ENCODE assay signal across 42 mouse cellular contexts in genomic region chr12:104185046-104185445, GRCm38 (mm10). TPM values are rescaled to one million over a fixed set of nuclear protein-coding genes. Genes with fewer than 3 reads are reported as not detected.
"Had no signal": no experiment of that assay in that cellular context is flagged by ENCODE, and none has a peak within 500 bp of the region (broad histone marks: within the 10 kb centered on the region; RNA-seq: fewer than 3 reads in every experiment).

No protein-coding gene starts in this region.

- H3K27ac ChIP-seq: gastrocnemius, adult 2 months; heart, embryonic 13.5 days; heart, embryonic 15.5 days; hindbrain, embryonic 10.5 days; hindbrain, embryonic 12.5 days; hindbrain, embryonic 14.5 days; intestine, embryonic 15.5 days; limb, embryonic 13.5 days; limb, embryonic 15.5 days; liver, embryonic 13.5 days; liver, embryonic 15.5 days had no signal

- H3K4me3 ChIP-seq: gastrocnemius, adult 2 months; heart, embryonic 13.5 days; heart, embryonic 15.5 days; hindbrain, embryonic 10.5 days; hindbrain, embryonic 12.5 days; intestine, embryonic 15.5 days; limb, embryonic 13.5 days; limb, embryonic 15.5 days; liver, embryonic 13.5 days; liver, embryonic 15.5 days had no signal

- H3K4me1 ChIP-seq: heart, embryonic 13.5 days; heart, embryonic 15.5 days; hindbrain, embryonic 10.5 days; hindbrain, embryonic 12.5 days; intestine, embryonic 15.5 days; limb, embryonic 13.5 days; limb, embryonic 15.5 days; liver, embryonic 13.5 days; liver, embryonic 15.5 days had no signal

- H3K9ac ChIP-seq: heart, embryonic 13.5 days; heart, embryonic 15.5 days; hindbrain, embryonic 12.5 days; hindbrain, embryonic 14.5 days; intestine, embryonic 15.5 days; limb, embryonic 13.5 days; limb, embryonic 15.5 days; liver, embryonic 13.5 days; liver, embryonic 15.5 days had no signal

- H3K9me3 ChIP-seq: heart, embryonic 13.5 days; heart, embryonic 15.5 days; hindbrain, embryonic 10.5 days; hindbrain, embryonic 12.5 days; intestine, embryonic 15.5 days; limb, embryonic 13.5 days; limb, embryonic 15.5 days; liver, embryonic 13.5 days; liver, embryonic 15.5 days had no signal

- H3K4me2 ChIP-seq: heart, embryonic 11.5 days; heart, embryonic 13.5 days; heart, embryonic 15.5 days; hindbrain, embryonic 12.5 days; hindbrain, embryonic 14.5 days; intestine, embryonic 15.5 days; limb, embryonic 13.5 days; limb, embryonic 15.5 days; liver, embryonic 11.5 days; liver, embryonic 13.5 days; liver, embryonic 15.5 days had no signal

- H3K27me3 ChIP-seq: hindbrain, embryonic 12.5 days; intestine, embryonic 15.5 days; limb, embryonic 13.5 days; limb, embryonic 15.5 days; liver, embryonic 13.5 days; liver, embryonic 15.5 days had no signal

- DNase-seq: gastrocnemius, adult 2 months; gastrocnemius, postnatal 10 days; gastrocnemius, postnatal 25 days; heart, postnatal 14 days; heart, postnatal 4 days; kidney, adult 18-20 months; kidney, adult 8-10 months; kidney, postnatal 14 days; kidney, postnatal 36 days; layer of hippocampus, adult 9-11 months; layer of hippocampus, postnatal 36 days; left cerebral cortex, postnatal 4 days; liver, embryonic 13.5 days had no signal

- H3K36me3 ChIP-seq: heart, embryonic 13.5 days; heart, embryonic 15.5 days; hindbrain, embryonic 10.5 days; hindbrain, embryonic 12.5 days; intestine, embryonic 15.5 days; limb, embryonic 13.5 days; limb, embryonic 15.5 days; liver, embryonic 13.5 days; liver, embryonic 15.5 days had no signal

- ATAC-seq: hindbrain, embryonic 16.5 days; inflammation-experienced regulatory T-cells, adult 6 months; intestine, postnatal 0 days had no signal

RNA-seq across cellular contexts. Expression of gene Serpina3f, which starts 29.3 kb away (rescaled TPM):
- total RNA-seq: gastrocnemius, adult 2 months; gastrocnemius, postnatal 25 days; gastrocnemius, postnatal 4 days; heart, adult 8-10 months; heart, postnatal 4 days; layer of hippocampus, adult 18-20 months; layer of hippocampus, postnatal 14 days; left cerebral cortex, adult 18-20 months; left cerebral cortex, adult 8-10 months; left cerebral cortex, postnatal 10 days; left cerebral cortex, postnatal 25 days; left cerebral cortex, postnatal 4 days had no signal
- polyA plus RNA-seq: frontal cortex, adult 2 months; heart, embryonic 11.5 days; heart, embryonic 13.5 days; hindbrain, embryonic 10.5 days; kidney, embryonic 14.5 days; limb, embryonic 13.5 days; limb, embryonic 15.5 days had no signal

RNA-seq across cellular contexts. Expression of gene Serpina3c, which starts 31.4 kb away (rescaled TPM):
- total RNA-seq: granulocyte monocyte progenitor cell, adult 5-6 weeks; left cerebral cortex, adult 18-20 months; left cerebral cortex, adult 8-10 months; left cerebral cortex, postnatal 10 days; left cerebral cortex, postnatal 4 days had no signal
- polyA plus RNA-seq: heart, embryonic 11.5 days; heart, embryonic 13.5 days; heart, embryonic 15.5 days; hindbrain, embryonic 10.5 days; hindbrain, embryonic 12.5 days; hindbrain, embryonic 14.5 days; hindbrain, embryonic 16.5 days; inflammation-experienced regulatory T-cells, adult 6 months; intestine, embryonic 15.5 days; intestine, postnatal 0 days; kidney, embryonic 14.5 days; kidney, embryonic 16.5 days; limb, embryonic 13.5 days; liver, embryonic 11.5 days; liver, embryonic 13.5 days; liver, embryonic 15.5 days had no signal

RNA-seq across cellular contexts. Expression of gene Serpina3g, which starts 51.0 kb away (rescaled TPM):
- total RNA-seq: gastrocnemius, postnatal 25 days; left cerebral cortex, postnatal 25 days had no signal
- polyA plus RNA-seq: hindbrain, embryonic 10.5 days had no signal

RNA-seq across cellular contexts. Expression of gene Serpina3b, which starts 57.2 kb away (rescaled TPM):
- total RNA-seq: gastrocnemius, adult 2 months; gastrocnemius, postnatal 10 days; gastrocnemius, postnatal 25 days; gastrocnemius, postnatal 4 days; granulocyte monocyte progenitor cell, adult 5-6 weeks; heart, adult 8-10 months; heart, postnatal 14 days; heart, postnatal 4 days; layer of hippocampus, adult 18-20 months; layer of hippocampus, adult 8-10 months; layer of hippocampus, postnatal 14 days; layer of hippocampus, postnatal 36 days; left cerebral cortex, adult 18-20 months; left cerebral cortex, adult 8-10 months; left cerebral cortex, postnatal 10 days; left cerebral cortex, postnatal 25 days; left cerebral cortex, postnatal 4 days had no signal
- polyA plus RNA-seq: frontal cortex, adult 2 months; heart, postnatal 0 days; hindbrain, embryonic 10.5 days; hindbrain, embryonic 12.5 days; hindbrain, embryonic 14.5 days; hindbrain, embryonic 16.5 days; inflammation-experienced regulatory T-cells, adult 6 months; intestine, embryonic 15.5 days; intestine, postnatal 0 days; kidney, embryonic 14.5 days; kidney, embryonic 16.5 days; large intestine, adult 2 months; limb, embryonic 13.5 days had no signal
